Mouse (Mus musculus) lung, postnatal 10 days (tissue): ENCODE data around the gene Piga.

Experiments
- DNase-seq: peaks from one replicate; pipeline ENCODE4 v3.0.0; 2021

The Piga gene

GRCm38 (mm10) chrX:164436709-164437108 lies 17.1 kb downstream of the Piga start, which contains the start of gene Asb11:
Asb11 (plus strand) TSS chrX:164436994.
- DNase-seq, result no peak

- DNase-seq, result no peak
These were observed 19.9 kb downstream of the Piga start for GRCm38 (mm10) chrX:164439462-164439861.

GRCm38 (mm10) chrX:164440140-164440539 lies 20.6 kb downstream of the Piga start:
- DNase-seq, result peak; percentile 81

GRCm38 (mm10) chrX:164440703-164441102 lies 21.1 kb downstream of the Piga start:
- DNase-seq, result no peak

- no peak for DNase-seq
These were observed 21.7 kb downstream of the Piga start for GRCm38 (mm10) chrX:164441306-164441705.

GRCm38 (mm10) chrX:164445601-164446000 lies 26.0 kb downstream of the Piga start:
- no peak for DNase-seq

GRCm38 (mm10) chrX:164446106-164446551 lies 26.5 kb downstream of the Piga start:
- DNase-seq, result peak; percentile 5

GRCm38 (mm10) chrX:164446835-164447681 lies 27.5 kb downstream of the Piga start:
- DNase-seq, result no peak

GRCm38 (mm10) chrX:164447682-164448071 lies 28.1 kb downstream of the Piga start:
- no peak for DNase-seq

GRCm38 (mm10) chrX:164449201-164449600 lies 29.6 kb downstream of the Piga start:
- DNase-seq, result peak; percentile 65

GRCm38 (mm10) chrX:164459205-164459878 lies 39.8 kb downstream of the Piga start:
- DNase-seq, result no peak
